Mouse (Mus musculus) layer of hippocampus, postnatal 14 days (tissue): ENCODE measurements at regions not wholly inside any gene's neighbourhood (a gene's known extent, or its start where the extent isn't known, plus 50 kb on each side); places are given as distances from the start of the nearest gene placed in this dataset.

Experiments used
- DNase-seq, 2 experiments: peaks; one replicate each; pipeline ENCODE4 v3.0.0; 2021 to 2022; ENCODE audit warnings: low spot score in 2 of 2, mixed read lengths in 1 of 2

- no peak for DNase-seq
Measured at GRCm38 (mm10) chr2:9683673-9684210, 197.3 kb upstream of the 4930412O13Rik start.

GRCm38 (mm10) chr2:9688176-9688575 is 192.9 kb upstream of the 4930412O13Rik start:
- no peak for DNase-seq

- no peak for DNase-seq
Measured at GRCm38 (mm10) chr2:9689518-9689917, 191.5 kb upstream of the 4930412O13Rik start.

- no peak for DNase-seq
Measured at GRCm38 (mm10) chr2:9691506-9691905, 189.5 kb upstream of the 4930412O13Rik start.

GRCm38 (mm10) chr2:9691906-9692305 is 189.1 kb upstream of the 4930412O13Rik start:
- DNase-seq: no peak

- no peak for DNase-seq
Measured at GRCm38 (mm10) chr2:9693351-9693750, 187.7 kb upstream of the 4930412O13Rik start.

GRCm38 (mm10) chr2:9694178-9694577 is 186.9 kb upstream of the 4930412O13Rik start:
- DNase-seq: no peak

GRCm38 (mm10) chr2:9697591-9698345 is 183.3 kb upstream of the 4930412O13Rik start:
- peak; percentile 2 to 6 for DNase-seq

- DNase-seq: no peak
Measured at GRCm38 (mm10) chr2:9704266-9704665, 176.8 kb upstream of the 4930412O13Rik start.

- DNase-seq: no peak
Measured at GRCm38 (mm10) chr2:9709466-9709865, 171.6 kb upstream of the 4930412O13Rik start.

GRCm38 (mm10) chr2:9717904-9718303 is 163.1 kb upstream of the 4930412O13Rik start:
- no peak for DNase-seq

GRCm38 (mm10) chr2:9733243-9733642 is 147.8 kb upstream of the 4930412O13Rik start:
- no peak for DNase-seq

- no peak for DNase-seq
Measured at GRCm38 (mm10) chr2:9744181-9744580, 136.9 kb upstream of the 4930412O13Rik start.

- no peak for DNase-seq
Measured at GRCm38 (mm10) chr2:9749829-9750788, 130.9 kb upstream of the 4930412O13Rik start.

GRCm38 (mm10) chr2:9753691-9754090 is 127.4 kb upstream of the 4930412O13Rik start:
- no peak for DNase-seq

GRCm38 (mm10) chr2:9754153-9754552 is 126.9 kb upstream of the 4930412O13Rik start:
- DNase-seq: no peak

- DNase-seq: no peak
Measured at GRCm38 (mm10) chr2:9757770-9758420, 123.2 kb upstream of the 4930412O13Rik start.

- no peak for DNase-seq
Measured at GRCm38 (mm10) chr2:9758983-9759382, 122.1 kb upstream of the 4930412O13Rik start.

- no peak for DNase-seq
Measured at GRCm38 (mm10) chr2:9759389-9760104, 121.5 kb upstream of the 4930412O13Rik start.

GRCm38 (mm10) chr2:9780159-9780558 is 100.9 kb upstream of the 4930412O13Rik start:
- no peak for DNase-seq

GRCm38 (mm10) chr2:9782698-9783097 is 98.4 kb upstream of the 4930412O13Rik start:
- DNase-seq: no peak
